Mouse (Mus musculus): ENCODE results near the gene St6galnac4. TPM values are rescaled to one million over a fixed set of nuclear protein-coding genes. Genes with fewer than 3 reads are reported as not detected.

Gene St6galnac4
- polyA plus RNA-seq, 1 experiment from 2014 or later: 23.8 TPM

DNA sequence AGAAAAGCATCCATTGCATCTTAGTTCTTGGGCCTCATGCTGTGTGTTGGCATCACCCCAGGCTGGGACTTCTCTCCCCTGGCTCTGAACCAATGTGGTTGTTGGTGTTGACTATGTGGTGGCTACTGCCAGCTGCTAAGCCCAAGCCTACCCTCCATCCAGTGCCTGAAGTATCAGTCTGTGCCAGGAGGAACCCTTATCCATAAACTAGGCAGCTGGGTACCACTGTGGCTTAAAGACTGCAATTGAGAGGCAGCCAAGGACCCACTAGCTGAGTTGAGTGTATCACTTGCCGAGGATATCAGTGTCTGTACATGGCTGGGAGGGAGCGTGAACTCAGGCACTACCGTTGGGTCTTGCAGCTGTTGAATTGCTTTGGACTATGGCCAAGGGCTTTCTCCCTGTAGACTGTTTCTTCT lies 43.9 kb upstream of the St6galnac4 start:
- no peak overlapping the region for H3K9ac ChIP-seq
- 64% methylated on average over 3 of the region's 3 CpGs for WGBS
- DNase-seq (no peak), ATAC-seq (ENCODE audit: insufficient read depth) (no peak)
- H3K9me3 ChIP-seq (ENCODE audit: low read depth, low read length): no peaks in the 10 kb centered on the region
- no peak overlapping the region for H3K4me2 ChIP-seq
- H3K27me3 ChIP-seq (ENCODE audit: insufficient read depth, low read length): no peaks in the 10 kb centered on the region
- H3K4me1 ChIP-seq (ENCODE audit: insufficient read depth): peaks cover 21% of the 10 kb centered on the region
- H3K36me3 ChIP-seq (ENCODE audit: insufficient read depth): peaks cover 2% of the 10 kb centered on the region; the same call in 1 of the 2 replicates
- no peak overlapping the region for H3K27ac ChIP-seq (ENCODE audit: low read depth)
- H3K4me3 ChIP-seq (ENCODE audit: low read depth, low read length): no peak overlapping the region
- TF ChIP-seq CTCF (IDR thresholded peaks at IDR 0.05; ENCODE audit: low read depth): no peak

DNA sequence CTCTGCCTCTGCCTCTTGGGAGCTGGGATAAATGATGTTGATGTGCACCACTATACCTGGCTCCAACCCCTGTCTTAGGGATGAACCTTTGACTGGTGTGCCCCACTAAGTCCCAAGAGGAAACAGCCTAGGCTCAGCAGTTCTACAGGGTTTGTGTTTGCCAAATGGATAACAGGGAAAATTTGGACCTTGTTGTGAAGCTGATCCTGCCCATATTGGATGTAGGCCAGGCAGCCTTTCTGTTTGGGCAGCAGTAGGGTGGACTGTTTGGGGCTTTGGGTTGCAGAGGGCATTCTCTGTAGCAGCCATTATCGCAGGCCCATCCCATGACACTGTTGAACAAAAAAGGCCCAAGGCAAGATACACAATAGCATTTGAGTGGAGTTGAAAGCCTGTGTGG lies 39.9 kb upstream of the St6galnac4 start:
- 94% methylated on average over 1 of the region's 1 CpGs for WGBS
- Histone ChIP-seq H3K4me3 (ENCODE audit: low read depth, low read length) (no peak overlapping the region), H3K9me3 (ENCODE audit: low read depth, low read length) (no peaks in the 10 kb centered on the region), H3K9ac (no peak overlapping the region), H3K4me2 (no peak overlapping the region), H3K27me3 (ENCODE audit: insufficient read depth, low read length) (no peaks in the 10 kb centered on the region), H3K4me1 (ENCODE audit: insufficient read depth) (no peaks in the 10 kb centered on the region), H3K36me3 (ENCODE audit: insufficient read depth) (peaks cover 2% of the 10 kb centered on the region; the same call in 1 of the 2 replicates), H3K27ac (ENCODE audit: low read depth) (no peak overlapping the region)
- DNase-seq (no peak), ATAC-seq (ENCODE audit: insufficient read depth) (no peak)
- no peak for TF ChIP-seq CTCF (IDR thresholded peaks at IDR 0.05; ENCODE audit: low read depth)

DNA sequence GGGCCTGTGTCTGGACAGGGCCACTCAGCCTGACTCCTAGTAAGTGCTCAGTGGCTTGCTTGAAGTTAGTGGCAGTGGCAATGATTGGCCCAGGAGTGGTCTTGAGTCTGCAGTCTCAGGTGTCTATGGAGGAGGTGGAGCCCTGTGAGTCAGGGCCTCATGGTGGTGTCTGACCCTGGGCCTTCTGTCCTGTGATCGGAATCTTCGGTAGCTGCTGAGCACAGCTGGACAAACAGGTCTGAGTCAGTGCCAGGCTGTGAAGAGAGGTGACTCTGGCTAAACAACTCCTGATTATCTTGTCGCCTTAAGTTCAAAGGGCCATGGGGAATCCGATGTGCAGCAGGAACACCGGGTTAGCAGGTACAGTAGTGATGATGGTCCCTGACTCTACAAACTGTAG lies 39.5 kb upstream of the St6galnac4 start:
- ATAC-seq (ENCODE audit: insufficient read depth): no peak
- no peak overlapping the region for H3K4me3 ChIP-seq (ENCODE audit: low read depth, low read length)
- H3K36me3 ChIP-seq (ENCODE audit: insufficient read depth): peaks cover 2% of the 10 kb centered on the region; the same call in 1 of the 2 replicates
- no peaks in the 10 kb centered on the region for H3K9me3 ChIP-seq (ENCODE audit: low read depth, low read length)
- no peak overlapping the region for H3K9ac ChIP-seq
- no peaks in the 10 kb centered on the region for H3K27me3 ChIP-seq (ENCODE audit: insufficient read depth, low read length)
- DNase-seq: no peak
- no peak for TF ChIP-seq CTCF (IDR thresholded peaks at IDR 0.05; ENCODE audit: low read depth)
- 48% methylated on average over 5 of the region's 5 CpGs for WGBS
- H3K4me1 ChIP-seq (ENCODE audit: insufficient read depth): no peaks in the 10 kb centered on the region
- H3K27ac ChIP-seq (ENCODE audit: low read depth): no peak overlapping the region
- H3K4me2 ChIP-seq: no peak overlapping the region

DNA sequence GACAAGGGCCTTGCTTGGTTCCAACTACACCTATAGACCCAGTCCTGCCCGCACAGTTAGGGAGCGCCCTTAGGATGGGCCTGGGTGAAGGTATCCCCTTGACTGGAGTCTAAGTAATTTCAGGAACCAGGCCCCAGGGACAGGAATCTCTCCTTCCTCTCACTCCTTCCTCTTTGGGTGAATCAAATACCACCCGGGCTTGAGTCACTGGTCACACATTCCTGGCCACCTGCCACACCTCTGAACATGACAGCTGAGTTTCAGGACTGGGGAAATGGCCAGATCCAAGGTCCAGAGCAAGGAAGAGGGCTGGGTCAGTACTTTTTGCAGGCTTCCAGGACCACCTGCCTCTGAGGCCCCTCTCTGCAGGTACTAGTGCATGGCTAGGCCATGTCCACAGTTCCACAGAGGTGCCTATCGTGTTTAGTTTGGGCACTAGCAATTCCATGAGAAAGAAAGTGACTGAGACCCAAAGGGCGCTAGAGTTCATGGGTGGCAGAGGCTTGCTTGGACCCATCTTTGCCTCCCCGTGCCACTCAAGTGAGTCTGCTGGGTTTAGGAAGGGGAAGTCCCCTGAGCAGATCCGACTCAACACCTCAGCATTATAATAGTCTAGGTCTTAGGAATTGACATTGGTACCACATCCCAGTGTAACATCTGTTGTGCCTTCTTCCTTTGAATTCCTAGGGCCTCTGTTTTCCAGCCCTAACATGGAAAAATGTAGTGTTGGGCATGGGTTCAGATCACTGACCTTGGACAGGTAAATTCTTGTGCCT lies 38.7 kb upstream of the St6galnac4 start:
- Histone ChIP-seq H3K9me3 (ENCODE audit: low read depth, low read length) (no peaks in the 10 kb centered on the region), H3K4me1 (ENCODE audit: insufficient read depth) (no peaks in the 10 kb centered on the region), H3K4me3 (ENCODE audit: low read depth, low read length) (no peak overlapping the region), H3K4me2 (no peak overlapping the region), H3K27me3 (ENCODE audit: insufficient read depth, low read length) (no peaks in the 10 kb centered on the region), H3K9ac (no peak overlapping the region), H3K27ac (ENCODE audit: low read depth) (no peak overlapping the region), H3K36me3 (ENCODE audit: insufficient read depth) (peaks cover 2% of the 10 kb centered on the region; the same call in 1 of the 2 replicates)
- no peak for ATAC-seq (ENCODE audit: insufficient read depth)
- DNase-seq: no peak
- 80% methylated on average over 7 of the region's 7 CpGs for WGBS
- TF ChIP-seq CTCF (IDR thresholded peaks at IDR 0.05; ENCODE audit: low read depth): no peak

DNA sequence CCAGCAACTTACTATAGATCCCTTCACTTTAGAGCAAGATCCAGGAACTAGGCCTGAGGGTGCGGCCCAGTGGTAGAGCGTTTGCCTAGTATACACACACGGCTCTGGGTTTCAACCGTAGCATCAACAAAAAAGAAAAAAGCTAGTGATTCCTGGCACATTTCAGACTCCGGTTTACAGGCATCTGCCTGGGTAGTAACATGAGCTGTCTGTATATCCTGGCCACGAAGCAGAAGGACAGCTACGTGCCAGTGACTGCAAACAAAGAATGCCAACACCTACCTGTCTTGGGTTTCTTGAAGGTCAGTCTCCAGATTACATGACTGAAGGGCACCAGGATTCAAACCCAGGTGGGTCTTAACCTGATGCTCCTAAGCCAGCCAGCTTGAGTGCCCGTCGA lies 37.7 kb upstream of the St6galnac4 start:
- H3K4me2 ChIP-seq: no peak overlapping the region
- WGBS: 68% methylated on average over 9 of the region's 9 CpGs
- H3K27ac ChIP-seq (ENCODE audit: low read depth): no peak overlapping the region; the same call in 1 of the 2 replicates

DNA sequence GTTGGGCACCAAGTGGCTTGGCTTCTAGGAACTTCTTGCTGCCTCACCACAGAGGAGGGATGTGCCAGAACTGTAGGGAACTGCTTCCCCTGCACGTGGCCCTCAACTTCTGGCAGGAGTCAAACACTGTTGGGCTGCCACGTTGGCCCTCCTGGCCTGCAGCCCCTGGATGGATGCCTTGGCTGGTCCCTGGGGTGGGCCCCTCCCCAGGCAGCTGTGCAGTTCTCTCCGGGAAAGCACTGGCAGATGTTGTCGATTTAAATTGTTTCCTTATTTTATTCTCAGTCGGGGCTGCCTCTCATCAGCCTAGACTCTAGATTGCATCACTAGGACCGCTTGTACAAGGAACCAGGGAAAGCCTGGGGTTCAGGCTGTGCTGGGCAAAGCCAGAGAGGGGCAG lies 37.1 kb upstream of the St6galnac4 start:
- H3K27me3 ChIP-seq (ENCODE audit: insufficient read depth, low read length): no peaks in the 10 kb centered on the region
- peak; percentile 39 for DNase-seq
- H3K4me2 ChIP-seq: no peak overlapping the region
- peaks cover 2% of the 10 kb centered on the region; the same call in 1 of the 2 replicates for H3K36me3 ChIP-seq (ENCODE audit: insufficient read depth)
- no peaks in the 10 kb centered on the region for H3K9me3 ChIP-seq (ENCODE audit: low read depth, low read length)
- no peak overlapping the region for H3K4me3 ChIP-seq (ENCODE audit: low read depth, low read length)
- no peaks in the 10 kb centered on the region for H3K4me1 ChIP-seq (ENCODE audit: insufficient read depth)
- H3K9ac ChIP-seq: no peak overlapping the region
- 0 out of 2 replicates have a peak, but pooled peaks have one; percentile 14 for ATAC-seq (ENCODE audit: insufficient read depth)
- WGBS: 45% methylated on average over 6 of the region's 6 CpGs
- no peak overlapping the region; the same call in 1 of the 2 replicates for H3K27ac ChIP-seq (ENCODE audit: low read depth)
- TF ChIP-seq CTCF (IDR thresholded peaks at IDR 0.05; ENCODE audit: low read depth): no peak

More for the DNA sequence above, 37.7 kb upstream of the St6galnac4 start:
- no peak for TF ChIP-seq CTCF (IDR thresholded peaks at IDR 0.05; ENCODE audit: low read depth)
- ATAC-seq (ENCODE audit: insufficient read depth): no peak
- Histone ChIP-seq H3K9ac (no peak overlapping the region), H3K4me1 (ENCODE audit: insufficient read depth) (no peaks in the 10 kb centered on the region), H3K9me3 (ENCODE audit: low read depth, low read length) (no peaks in the 10 kb centered on the region), H3K36me3 (ENCODE audit: insufficient read depth) (peaks cover 2% of the 10 kb centered on the region; the same call in 1 of the 2 replicates), H3K4me3 (ENCODE audit: low read depth, low read length) (no peak overlapping the region), H3K27me3 (ENCODE audit: insufficient read depth, low read length) (no peaks in the 10 kb centered on the region)
- no peak for DNase-seq

DNA sequence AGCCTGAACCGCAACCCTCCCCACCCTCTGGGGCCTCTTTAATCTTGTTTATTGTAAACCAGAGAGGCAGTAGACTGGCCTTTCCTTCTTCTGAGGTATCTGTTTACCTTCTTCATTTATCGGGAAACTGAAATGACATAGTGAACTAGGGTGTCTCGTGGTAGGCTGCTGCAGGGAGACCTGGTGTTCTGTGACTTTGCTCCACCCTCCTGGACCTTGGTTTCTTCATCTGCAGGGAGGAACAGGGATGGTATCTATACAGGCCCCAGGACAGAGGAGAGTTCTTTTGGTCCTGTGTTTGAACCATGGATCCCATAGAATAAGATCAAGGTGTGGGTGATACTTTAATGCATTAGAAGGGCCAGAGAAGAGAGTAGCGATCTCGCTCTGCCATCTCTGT lies 35.7 kb upstream of the St6galnac4 start:
- ATAC-seq (ENCODE audit: insufficient read depth) (no peak), DNase-seq (no peak)
- Histone ChIP-seq H3K9ac (no peak overlapping the region), H3K27ac (ENCODE audit: low read depth) (no peak overlapping the region), H3K4me2 (no peak overlapping the region), H3K4me1 (ENCODE audit: insufficient read depth) (no peaks in the 10 kb centered on the region), H3K9me3 (ENCODE audit: low read depth, low read length) (no peaks in the 10 kb centered on the region), H3K27me3 (ENCODE audit: insufficient read depth, low read length) (no peaks in the 10 kb centered on the region), H3K36me3 (ENCODE audit: insufficient read depth) (peaks cover 2% of the 10 kb centered on the region; the same call in 1 of the 2 replicates), H3K4me3 (ENCODE audit: low read depth, low read length) (no peak overlapping the region)
- WGBS: 75% methylated on average over 5 of the region's 5 CpGs
- no peak for TF ChIP-seq CTCF (IDR thresholded peaks at IDR 0.05; ENCODE audit: low read depth)

All from lung, embryonic 14.5 days (tissue).